Mouse (Mus musculus) regulatory T cell (primary cell): ENCODE data around the gene Ankrd44.
"Not testable (repeated sequence)": the region's sequence is repeated elsewhere in the genome, so short reads cannot be mapped to it uniquely, and the experiment has no call there.

Source experiments
- in situ Hi-C: fragments of 300-600 bp; cut with MboI, MseI; formaldehyde crosslinking; loops from one replicate; pipeline ENCODE4 v1.15.1; 2025; ENCODE audit warnings: high pct_unique_total_duplicates

Ankrd44 gene

DNA sequence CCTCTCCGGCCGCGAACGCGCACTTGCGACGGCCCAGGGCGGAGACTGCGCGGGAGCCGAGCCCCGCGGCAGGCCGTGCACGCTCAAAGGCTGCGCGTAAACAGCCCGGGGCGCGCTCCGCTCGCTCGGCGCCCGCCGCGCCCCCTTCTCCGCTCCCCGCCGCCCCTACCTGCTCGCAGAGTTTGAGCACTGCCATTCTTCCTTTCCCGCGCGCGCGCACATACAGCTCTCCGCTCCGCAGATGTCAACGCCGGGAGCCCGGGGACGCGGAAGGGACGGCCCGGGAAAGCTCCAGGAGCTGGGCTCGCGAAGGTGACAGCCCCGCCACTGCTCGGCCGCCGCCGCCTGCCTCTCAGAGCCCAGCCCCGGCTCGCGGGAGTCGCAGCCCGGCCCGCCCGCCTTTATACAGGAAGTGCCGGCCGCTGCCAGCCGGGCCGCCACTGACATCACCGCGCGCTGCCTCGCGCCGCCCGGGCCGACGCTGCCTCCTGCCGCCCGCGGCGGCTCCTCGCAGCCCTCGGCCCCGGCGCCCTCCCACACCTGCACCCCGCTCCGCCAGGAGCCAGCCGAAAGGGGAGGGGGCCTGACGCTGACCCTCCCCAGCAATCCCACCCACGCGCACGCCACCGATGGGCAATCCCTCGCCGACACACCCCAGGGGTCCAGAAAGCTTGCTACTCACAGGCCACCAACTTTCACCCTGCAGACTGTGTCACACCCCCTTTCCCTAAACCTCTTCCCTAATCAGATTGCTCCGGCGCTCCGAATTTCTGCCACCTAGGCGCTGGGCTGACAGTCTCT is at the start of gene Ankrd44:
Gene Ankrd44, minus strand, starts transcription at position 417 of the 801 bp plus-strand sequence.
- in situ Hi-C loops = loop anchor here (5.0 kb wide), 1 partner anchor 94 kb away; no protein-coding TSS in a partner anchor

DNA sequence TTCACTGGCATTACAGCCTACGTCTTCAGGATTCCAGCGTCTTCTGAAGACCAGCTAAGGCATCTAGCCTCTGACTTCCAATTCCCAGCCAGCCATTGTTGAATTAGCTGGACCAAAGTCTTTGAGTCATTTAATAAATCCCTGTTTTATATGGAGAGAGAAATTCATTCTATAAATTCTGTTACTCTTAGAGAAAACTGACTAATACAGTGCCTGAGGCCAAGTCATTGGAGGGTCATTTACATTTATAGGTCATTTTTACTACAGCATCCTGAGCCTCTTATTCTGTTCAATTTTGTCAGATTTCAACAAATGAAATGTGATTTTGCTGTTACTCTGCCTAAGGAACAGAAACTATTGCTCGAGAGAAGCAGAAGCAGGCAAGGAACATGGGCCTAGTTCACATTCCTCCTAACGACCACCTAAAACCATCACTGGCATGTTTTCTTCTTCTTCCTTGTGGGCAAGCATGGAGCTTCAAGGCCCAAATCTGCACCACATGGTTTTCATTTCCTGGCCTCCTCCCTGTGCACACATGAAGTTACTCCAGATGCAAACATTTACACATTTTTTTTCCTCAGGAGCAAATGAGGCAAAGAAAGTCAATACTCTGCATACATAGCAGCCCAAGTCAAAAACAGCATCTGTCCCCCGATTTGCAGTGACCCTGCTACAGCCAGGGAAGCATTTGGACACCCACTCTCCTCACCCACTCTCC is 45.7 kb upstream of the Ankrd44 start:
- in situ Hi-C loops = no loop called here

DNA sequence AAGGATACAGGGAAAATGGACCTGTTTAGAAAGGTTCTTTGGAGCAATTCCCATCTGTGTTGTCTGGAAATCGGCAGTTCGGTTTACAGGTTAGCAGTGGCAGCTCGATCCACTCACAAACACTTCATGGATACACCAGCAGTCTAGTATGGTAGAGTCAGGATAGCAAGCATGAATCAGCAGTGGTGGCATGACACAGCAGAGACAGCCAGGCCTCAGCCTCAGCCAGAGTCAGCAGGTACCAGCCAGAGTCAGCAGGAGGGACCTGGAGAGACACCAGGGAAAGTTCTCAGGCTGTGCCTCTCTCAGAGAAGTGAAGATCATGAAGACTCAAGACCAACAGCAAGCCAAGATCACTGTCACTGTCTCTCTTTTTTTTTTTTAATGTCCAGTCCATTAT is 40.7 kb upstream of the Ankrd44 start:
- in situ Hi-C loops = no loop called here

DNA sequence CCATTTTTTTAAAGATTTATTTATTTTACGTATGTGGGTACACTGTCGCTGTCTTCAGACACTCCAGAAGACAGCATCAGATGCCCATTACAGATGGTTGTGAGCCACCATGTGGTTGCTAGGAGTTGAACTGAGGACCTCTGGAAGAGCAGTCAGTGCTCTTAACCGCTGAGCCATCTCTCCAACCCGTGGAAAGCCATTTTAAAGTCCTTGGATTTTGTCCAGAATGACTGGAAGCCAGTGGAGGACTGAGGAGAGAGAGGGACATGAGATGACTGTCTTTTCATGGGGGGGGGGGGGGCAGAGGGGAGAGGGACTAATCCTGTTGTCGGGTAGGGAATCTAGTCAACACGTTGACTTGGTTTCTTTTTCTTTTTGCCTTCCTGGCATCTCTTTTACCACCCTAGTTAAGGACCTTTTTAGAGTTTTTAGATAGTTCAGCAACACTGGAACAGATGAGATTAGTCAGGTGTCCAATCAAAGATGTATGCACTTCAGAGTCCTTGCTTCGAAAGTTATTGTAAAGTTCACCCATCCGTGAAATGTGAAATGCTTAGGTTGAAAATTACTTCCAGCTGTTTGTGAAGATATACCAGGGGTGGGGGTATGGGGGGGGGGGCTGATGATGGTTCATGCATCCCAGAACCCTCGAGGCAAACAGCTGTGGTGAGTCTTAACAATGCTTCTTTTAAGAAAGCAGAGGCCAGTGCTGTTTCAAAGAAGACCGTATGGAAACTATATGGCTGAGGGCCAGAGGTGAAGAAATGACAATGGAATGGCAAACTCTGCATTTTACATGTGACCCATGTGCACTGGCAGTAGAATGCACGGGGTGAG is 39.2 kb upstream of the Ankrd44 start:
- in situ Hi-C loops = no loop called here

DNA sequence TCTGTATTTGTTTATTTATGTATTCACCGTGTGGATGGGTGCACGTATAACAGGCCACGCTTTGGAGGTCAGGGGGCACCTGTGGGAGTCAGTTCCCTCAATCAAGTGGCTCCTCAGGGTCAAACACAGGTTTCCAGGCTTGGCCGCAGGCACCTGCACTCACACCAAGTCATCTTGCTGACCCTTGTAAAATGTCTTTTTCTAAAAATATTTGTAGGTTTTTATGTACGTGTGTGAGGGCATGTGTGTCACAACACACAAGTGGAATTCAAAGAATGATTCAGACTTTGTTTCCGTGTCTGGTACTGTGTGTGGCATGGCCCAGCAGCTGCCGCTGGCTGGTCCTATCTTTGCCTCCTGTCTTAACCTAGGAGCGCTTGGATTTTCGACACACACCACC is 35.5 kb upstream of the Ankrd44 start:
- in situ Hi-C loops = no loop called here

DNA sequence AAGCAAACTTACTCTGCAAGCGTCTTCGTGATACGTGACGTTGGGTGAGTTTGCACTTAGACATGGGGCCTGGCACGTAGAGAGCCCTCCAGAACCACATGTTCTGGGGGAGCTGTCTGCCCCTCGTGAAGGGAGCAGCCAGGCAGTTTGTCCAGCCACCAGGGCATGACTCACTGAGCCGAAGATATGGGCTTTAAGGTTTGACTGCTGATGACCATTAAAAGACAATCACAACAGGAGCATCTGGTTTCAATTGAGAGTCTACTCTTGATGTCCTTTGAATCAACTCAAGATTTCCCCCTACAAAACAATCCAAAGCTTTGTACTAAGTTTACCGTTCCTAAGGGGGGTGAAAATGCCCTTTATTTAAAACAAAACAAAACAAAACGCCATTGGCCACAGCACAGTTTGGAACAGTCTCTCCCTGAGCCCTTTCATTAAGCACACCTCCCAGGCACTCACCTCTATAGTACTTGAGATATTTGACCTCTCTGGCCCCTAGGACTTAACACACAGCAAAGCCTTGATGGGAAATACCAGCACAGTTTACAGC is 34.5 kb upstream of the Ankrd44 start:
- in situ Hi-C loops = no loop called here

DNA sequence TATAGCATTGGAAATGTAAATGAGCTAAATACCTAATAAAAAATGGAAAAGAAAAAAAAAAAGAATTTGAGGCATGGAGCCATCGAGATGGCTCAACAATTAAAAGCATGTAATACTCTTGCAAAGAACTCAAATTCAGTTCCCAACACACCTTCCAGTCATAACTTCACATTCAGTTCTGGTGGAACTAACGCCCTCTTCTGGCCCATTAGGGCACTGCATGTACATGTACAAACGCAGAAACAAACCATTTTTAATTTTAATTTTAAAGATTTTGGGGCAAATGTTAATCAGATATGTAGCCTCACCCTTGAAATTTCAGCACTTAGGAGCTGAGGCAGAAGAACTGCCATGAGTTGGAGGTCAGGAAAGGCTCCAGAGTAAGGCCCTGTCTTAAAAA is 32.3 kb upstream of the Ankrd44 start:
- in situ Hi-C loops = no loop called here

DNA sequence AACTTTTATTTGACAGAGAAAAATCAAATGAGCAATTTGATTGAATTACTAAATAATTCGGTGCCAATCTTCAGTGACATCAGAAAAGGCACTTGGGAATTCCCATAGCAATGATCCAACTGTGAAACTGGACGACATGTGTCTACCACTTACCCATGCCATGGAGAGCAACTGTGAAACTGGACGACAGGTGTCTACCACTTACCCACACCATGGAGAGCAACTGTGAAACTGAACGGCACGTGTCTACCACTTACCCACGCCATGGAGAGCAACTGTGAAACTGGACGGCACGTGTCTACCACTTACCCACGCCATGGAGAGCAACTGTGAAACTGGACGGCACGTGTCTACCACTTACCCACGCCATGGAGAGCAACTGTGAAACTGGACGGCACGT is 30.8 kb upstream of the Ankrd44 start:
- in situ Hi-C loops = not testable (repeated sequence)

DNA sequence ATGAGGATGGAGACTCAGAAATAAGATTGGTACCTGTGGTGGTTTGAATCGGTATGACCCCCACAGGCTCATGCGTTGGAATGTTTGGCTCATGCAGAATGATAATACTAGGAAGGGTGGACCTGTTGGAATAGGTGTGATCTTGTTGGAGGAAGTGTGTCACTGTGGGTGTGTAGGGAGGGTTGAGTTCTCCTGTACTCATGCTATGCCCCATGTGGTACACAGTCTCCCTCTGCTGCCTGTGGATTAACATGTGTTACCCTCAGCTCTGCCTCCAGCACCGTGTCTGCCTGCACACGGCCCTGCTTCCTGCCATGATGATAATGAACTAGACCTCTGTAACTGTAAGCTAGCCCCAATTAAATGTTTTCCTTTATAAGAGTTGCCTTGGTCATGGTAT is 28.7 kb upstream of the Ankrd44 start:
- in situ Hi-C loops = loop anchor here (5.0 kb wide), 1 partner anchor 283 kb away; no protein-coding TSS in a partner anchor

DNA sequence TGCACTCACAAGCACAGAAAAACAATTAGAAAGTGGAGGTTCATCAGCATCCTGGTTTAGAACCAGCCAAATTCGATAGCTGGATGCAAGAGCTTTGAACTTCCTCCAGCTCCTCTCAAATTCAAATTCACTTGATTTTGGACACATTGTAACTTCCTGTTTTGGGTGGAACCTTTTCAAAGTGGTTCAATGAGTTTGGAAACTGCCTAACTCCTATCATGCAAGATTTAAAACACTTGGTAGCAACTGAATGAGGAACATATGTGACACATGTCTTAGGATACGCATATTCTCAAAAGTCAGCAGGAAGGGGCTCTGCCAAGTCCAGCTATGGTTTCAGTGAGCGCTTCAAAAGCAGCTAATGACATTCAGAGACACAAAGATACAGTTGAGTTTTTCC is 18.5 kb upstream of the Ankrd44 start:
- in situ Hi-C loops = no loop called here

DNA sequence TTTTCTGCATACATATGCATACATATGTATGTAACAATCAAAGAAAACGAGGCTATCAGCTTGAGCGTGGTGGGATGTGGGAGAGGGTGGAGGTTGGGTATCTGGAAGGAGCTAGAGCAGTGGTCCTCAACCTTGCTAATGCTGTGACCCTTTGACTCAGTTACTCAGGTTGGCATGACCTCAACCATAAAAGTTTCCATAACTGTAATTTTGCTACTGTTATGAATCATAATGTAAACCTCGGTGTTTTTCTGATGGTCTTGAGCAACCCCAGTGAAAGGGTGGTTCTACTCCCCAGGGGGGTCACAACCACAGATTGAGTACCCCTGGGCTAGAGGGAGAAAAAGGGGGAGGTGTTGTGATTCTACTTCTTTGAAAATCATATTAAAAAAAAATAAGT is 9.3 kb upstream of the Ankrd44 start:
- in situ Hi-C loops = no loop called here

DNA sequence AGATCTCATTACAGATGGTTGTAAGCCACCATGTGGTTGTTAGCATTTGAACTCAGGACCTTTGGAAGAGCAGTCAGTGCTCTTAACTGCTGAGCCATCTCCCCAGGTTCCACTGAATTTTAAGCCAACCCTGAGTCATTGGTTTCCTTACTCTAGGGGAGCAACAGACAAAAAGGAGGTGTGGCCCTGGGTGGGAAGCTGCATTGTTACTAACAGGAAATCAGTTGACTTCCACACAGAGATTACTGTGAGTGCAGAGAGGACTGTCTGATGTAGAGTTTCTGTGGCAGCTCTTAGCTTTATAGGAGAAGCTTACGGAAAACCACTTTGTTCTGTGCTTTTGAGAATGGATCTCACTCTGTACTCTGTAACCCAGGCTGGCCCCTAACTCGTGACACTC is 8.7 kb upstream of the Ankrd44 start:
- in situ Hi-C loops = no loop called here

DNA sequence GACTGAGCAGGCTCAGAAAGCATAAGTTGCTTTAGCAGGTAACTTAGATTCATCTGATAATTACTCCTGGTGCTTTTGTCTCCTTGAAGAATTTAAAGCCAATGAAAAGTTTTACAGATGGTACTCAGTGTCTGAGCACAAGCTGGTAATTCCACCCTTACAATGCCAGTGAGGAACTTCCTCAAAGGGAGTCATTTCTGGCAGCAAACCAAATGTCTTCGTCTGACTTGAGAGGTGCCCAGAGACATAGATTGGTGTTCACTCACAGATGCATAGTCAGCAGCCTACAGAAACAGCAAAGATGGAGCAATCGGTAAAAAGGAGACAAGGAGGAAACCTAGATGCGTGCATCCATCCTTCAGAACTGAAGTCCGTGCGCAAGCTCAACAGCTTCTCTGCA is 7.5 kb upstream of the Ankrd44 start:
- in situ Hi-C loops = no loop called here

DNA sequence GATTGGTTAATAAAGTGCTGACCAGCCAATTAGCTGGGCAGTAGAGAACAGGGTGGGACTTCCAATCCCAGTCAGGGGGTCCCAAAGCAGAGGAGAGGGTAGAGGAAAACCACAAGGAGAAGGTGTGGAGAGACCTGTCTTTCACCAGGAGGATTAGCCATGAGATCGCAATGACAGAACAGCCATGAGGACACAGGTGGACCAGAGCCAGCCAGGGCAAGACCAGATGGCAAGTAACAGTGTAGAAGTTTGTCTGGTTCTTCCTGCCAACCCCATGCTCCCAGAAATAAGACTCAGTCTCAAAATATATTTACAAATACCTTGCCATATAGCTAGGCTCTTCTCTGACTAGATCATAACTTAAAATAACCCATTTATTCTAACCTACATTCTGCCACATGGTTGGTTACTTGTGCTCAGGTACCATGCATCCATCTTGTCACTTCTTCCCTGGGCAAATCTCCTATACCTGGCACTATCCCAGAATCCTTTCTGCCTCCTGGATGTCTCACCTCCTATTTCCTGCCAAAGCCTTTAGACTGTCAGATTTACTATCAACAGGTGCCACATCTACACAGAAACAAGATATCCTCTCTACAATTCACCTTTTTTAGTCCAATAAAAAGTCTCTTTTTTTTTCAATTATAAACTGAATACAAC is 6.4 kb upstream of the Ankrd44 start:
- in situ Hi-C loops = no loop called here

DNA sequence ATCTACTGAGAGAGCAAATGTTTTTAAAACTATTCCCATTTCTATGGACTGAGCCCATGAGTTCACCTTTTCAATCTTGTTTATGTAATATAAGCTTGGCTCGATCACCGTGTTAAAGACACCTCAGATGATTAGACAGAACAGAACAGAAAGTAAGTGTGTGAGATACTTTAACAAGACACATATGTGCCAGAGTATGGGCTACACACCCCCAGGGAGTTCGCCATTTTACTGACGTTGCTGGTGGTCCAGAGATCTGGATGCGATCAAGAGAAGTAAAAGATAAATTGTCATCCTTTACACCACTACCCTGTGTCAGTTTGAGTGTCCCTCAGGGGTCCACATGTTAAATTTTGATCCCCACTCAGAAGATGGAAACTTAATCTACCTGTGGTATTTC is 5.0 kb upstream of the Ankrd44 start:
- in situ Hi-C loops = no loop called here

DNA sequence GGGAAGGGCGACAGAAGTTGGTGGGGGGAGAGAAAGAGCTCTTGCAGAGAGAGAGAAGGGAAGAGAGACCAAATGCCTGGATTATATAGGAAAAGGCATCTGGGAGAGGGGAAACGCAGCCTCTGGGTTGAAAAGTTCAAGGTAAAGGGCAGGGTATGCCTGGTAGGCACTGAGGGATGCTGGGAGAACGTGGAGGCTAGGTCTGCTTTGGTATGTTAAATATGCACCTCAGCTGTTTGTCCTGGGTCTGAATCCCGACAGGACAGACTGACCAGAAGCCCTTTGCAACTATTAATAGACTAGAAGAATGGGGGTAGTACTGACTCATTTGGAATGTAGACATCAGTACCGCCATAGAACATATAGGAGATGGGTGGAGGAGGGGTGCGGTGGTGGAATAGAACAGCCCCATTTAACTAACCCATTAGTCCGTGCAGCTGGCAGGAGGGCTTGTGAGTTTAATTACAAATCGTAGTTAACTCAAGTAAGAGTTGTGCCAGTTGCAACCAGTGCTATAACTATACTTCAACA is 4.5 kb upstream of the Ankrd44 start:
- in situ Hi-C loops = no loop called here

DNA sequence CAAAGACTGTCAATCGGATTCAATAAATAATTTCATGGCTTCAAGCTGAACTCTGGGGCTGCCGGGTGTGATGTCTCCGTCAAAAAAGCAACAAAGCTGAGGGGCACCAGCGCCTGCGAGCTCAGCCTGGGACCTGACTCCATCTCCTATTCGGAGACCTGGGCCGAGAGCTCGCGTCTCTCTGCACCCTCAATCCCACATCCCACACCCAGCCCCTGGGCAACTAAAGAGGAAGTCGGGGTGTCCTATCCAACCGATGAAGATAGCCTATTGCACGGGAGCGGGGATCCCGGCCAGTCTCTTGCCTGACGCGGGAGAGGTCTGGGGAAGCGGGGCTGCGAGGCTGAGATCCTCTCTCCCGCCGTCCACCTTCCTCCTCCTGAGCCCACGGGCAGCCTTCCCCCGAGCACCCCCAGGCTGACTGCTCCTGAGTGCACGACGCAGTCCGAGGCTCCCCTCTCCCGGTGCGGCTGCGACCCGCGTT is 694 bp downstream of the Ankrd44 start:
- in situ Hi-C loops = loop anchor here (5.0 kb wide), 1 partner anchor 93 kb away; no protein-coding TSS in a partner anchor

DNA sequence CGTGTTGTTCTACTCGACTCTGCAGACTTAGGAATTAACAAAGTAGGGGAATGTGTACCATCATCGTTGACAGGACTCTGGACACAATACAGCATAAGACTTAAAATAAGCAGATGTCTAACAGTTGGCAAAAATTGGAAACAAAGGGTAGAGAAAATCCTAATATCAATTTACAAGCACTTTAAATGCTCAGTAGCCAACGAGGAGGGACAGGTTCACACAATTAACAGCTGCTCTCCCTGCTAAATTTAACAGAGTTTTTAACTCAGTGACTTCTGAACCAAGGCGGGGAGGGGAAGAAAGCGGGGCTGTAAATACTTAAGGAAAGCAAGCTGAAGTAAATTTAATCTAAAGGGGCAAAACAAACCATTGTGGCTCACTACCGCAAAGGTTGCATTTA is 1.4 kb downstream of the Ankrd44 start:
- in situ Hi-C loops = loop anchor here (5.0 kb wide), 1 partner anchor 92 kb away; no protein-coding TSS in a partner anchor

DNA sequence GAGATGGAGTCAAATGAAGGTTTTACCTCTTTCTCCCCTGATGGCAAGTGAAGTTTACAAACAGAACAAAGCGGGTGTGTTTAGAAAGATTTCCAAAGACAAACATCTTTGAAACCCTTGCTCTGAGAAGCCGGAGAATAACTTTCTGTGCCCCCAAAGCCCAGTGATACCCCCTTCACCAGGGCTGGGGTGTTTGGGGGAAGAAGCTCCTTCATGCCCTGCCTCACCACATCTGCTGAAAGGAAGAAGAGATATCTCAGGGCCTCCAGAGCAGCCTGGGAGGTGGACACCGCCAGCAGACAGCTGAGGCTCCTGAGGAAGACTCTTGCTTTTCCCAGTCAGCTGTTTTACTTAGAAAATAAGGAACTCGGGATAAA is 1.9 kb downstream of the Ankrd44 start:
- in situ Hi-C loops = no loop called here

DNA sequence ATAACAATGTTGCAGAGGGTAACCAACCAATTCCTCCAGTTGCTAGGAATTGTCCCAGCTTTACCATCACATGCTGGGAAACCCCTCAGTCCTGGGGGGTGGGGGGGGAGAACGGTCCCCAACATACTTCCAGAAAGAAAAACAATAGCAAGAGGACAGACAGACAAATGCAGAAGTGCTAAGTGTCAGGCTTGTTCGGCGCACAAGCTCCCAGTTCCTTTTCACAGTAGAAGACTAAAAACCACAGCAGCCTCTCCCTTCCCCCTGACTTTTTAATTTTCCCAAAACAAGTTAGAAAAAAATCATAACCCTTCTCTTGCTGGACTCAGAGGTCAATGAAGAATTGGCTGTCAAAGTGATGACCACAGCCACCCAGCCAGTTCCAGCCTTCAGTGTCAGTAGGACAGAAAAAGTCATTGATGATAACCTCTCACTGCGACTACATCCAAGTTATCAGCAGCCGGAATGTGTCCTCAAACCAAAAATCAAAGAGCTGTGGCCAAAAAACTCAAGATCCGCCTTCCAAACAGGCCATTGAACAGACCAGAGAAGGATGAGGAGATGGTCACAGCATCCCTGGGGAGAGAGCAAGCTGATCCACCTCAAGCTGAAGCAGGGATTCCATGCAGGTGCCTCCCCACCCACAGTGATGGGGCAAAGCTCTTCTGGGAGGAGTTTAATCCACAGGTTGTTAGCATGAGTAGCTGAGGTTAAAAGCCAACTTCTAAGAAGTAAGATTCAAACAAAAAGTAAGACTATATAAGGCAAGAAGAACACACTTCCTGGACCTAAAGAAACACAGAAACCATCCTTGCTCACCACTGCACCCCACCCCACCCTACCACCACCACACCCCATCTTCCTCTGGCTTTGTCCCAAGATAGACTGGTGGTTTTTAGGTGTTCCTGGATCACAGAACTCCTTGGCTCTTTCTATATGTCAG is 2.5 kb downstream of the Ankrd44 start:
- in situ Hi-C loops = no loop called here
